Mouse (Mus musculus) embryonic facial prominence, embryonic 15.5 days (tissue): ENCODE results near the gene Elf5. TPM values are rescaled to one million over a fixed set of nuclear protein-coding genes. Genes with fewer than 3 reads are reported as not detected.

ENCODE experiments used
- ATAC-seq: fragments of 200-750 bp; cut with Nextera tagmentation; 2 replicates; pipeline ENCODE4 v1.8.0; 2017; ENCODE audit warnings: low read depth, moderate TSS enrichment; ENCODE audit not compliant: insufficient number of reproducible peaks, low FRiP score, low TSS enrichment
- H3K27ac ChIP-seq: fragments of 300-500 bp; sonication (generic); replicated peaks from 2 replicates; pipeline ENCODE4 v1.5.1; 2015; ENCODE audit warnings: mild to moderate bottlenecking, inconsistent platforms
- H3K27me3 ChIP-seq: fragments of 300-500 bp; sonication (generic); 2 replicates; pipeline ENCODE4 v1.6.1; 2015; ENCODE audit warnings: inconsistent platforms
- H3K36me3 ChIP-seq: fragments of 300-500 bp; sonication (generic); 2 replicates; pipeline ENCODE4 v1.6.1; 2015; ENCODE audit warnings: mild to moderate bottlenecking, inconsistent platforms
- H3K4me1 ChIP-seq: fragments of 300-500 bp; sonication (generic); 2 replicates; pipeline ENCODE4 v1.6.1; 2015; ENCODE audit warnings: inconsistent platforms
- H3K4me2 ChIP-seq: fragments of 300-500 bp; sonication (generic); replicated peaks from 2 replicates; pipeline ENCODE4 v1.6.1; 2015; ENCODE audit warnings: mild to moderate bottlenecking, inconsistent platforms
- H3K4me3 ChIP-seq: fragments of 300-500 bp; sonication (generic); replicated peaks from 2 replicates; pipeline ENCODE4 v1.5.1; 2015; ENCODE audit warnings: mild to moderate bottlenecking, inconsistent platforms
- H3K9ac ChIP-seq: fragments of 300-500 bp; sonication (generic); 2 replicates; pipeline ENCODE4 v1.6.1; 2015; ENCODE audit warnings: inconsistent platforms
- H3K9me3 ChIP-seq: fragments of 300-500 bp; sonication (generic); replicated peaks from 2 replicates; pipeline ENCODE4 v1.6.1; 2016; ENCODE audit warnings: inconsistent platforms
- WGBS: fragments of 180-500 bp; shearing (Covaris S2); methylation state at CpG from one replicate; pipeline ENCODE4 v1.1.7; 2015; 5-methylcytosine and 5-hydroxymethylcytosine counted together
- polyA plus RNA-seq: library from polyadenylated mRNA; unstranded; fragments of >200 nt; fragmentation: Nextera tagmentation; extraction: Ambion mirVana; gene quantifications from 2 replicates; pipeline ENCODE4 v1.2.1, GENCODE M21; 2015

The Elf5 gene
- polyA plus RNA-seq, 1 experiment from 2014 or later: 4.7 TPM

- no peak for ATAC-seq
- Histone ChIP-seq H3K27me3 (no peaks in the 10 kb centered on the region), H3K4me3 (no peak overlapping the region), H3K36me3 (no peaks in the 10 kb centered on the region), H3K9ac (no peak overlapping the region), H3K4me1 (no peaks in the 10 kb centered on the region), H3K27ac (no peak overlapping the region), H3K4me2 (no peak overlapping the region), H3K9me3 (no peaks in the 10 kb centered on the region)
- WGBS: 82% methylated on average over 3 of the region's 3 CpGs
These were observed 328 bp downstream of the Elf5 start for GRCm38 (mm10) chr2:103411816-103412215.

GRCm38 (mm10) chr2:103413381-103413780 lies 1.9 kb downstream of the Elf5 start:
- Histone ChIP-seq H3K27ac (no peak overlapping the region), H3K9me3 (no peaks in the 10 kb centered on the region), H3K4me2 (no peak overlapping the region), H3K27me3 (no peaks in the 10 kb centered on the region), H3K4me1 (no peaks in the 10 kb centered on the region), H3K4me3 (no peak overlapping the region), H3K36me3 (no peaks in the 10 kb centered on the region), H3K9ac (no peak overlapping the region)
- no peak for ATAC-seq
- WGBS: 68% methylated on average over 5 of the region's 5 CpGs

- H3K27ac ChIP-seq: no peak overlapping the region
- no peaks in the 10 kb centered on the region for H3K9me3 ChIP-seq
- no peaks in the 10 kb centered on the region for H3K27me3 ChIP-seq
- no peaks in the 10 kb centered on the region for H3K36me3 ChIP-seq
- H3K9ac ChIP-seq: no peak overlapping the region
- WGBS: 91% methylated on average over 3 of the region's 3 CpGs
- no peak for ATAC-seq
- no peak overlapping the region for H3K4me2 ChIP-seq
- H3K4me1 ChIP-seq: peaks cover 3% of the 10 kb centered on the region; the same call in 1 of the 2 replicates
- no peak overlapping the region for H3K4me3 ChIP-seq
These were observed 4.3 kb downstream of the Elf5 start for GRCm38 (mm10) chr2:103415774-103416173.

GRCm38 (mm10) chr2:103420650-103421507 lies 9.4 kb downstream of the Elf5 start:
- Histone ChIP-seq H3K27ac (no peak overlapping the region), H3K4me2 (no peak overlapping the region), H3K36me3 (no peaks in the 10 kb centered on the region), H3K9me3 (no peaks in the 10 kb centered on the region), H3K9ac (no peak overlapping the region), H3K4me1 (peaks cover 14% of the 10 kb centered on the region), H3K27me3 (no peaks in the 10 kb centered on the region), H3K4me3 (no peak overlapping the region)
- no peak for ATAC-seq
- 49% methylated on average over 15 of the region's 15 CpGs for WGBS

- peak overlapping the region; percentile 12; the same call in 1 of the 2 replicates for H3K9ac ChIP-seq
- no peaks in the 10 kb centered on the region for H3K36me3 ChIP-seq
- H3K27me3 ChIP-seq: no peaks in the 10 kb centered on the region
- WGBS: 45% methylated on average over 12 of the region's 12 CpGs
- H3K4me1 ChIP-seq: peaks cover 14% of the 10 kb centered on the region
- H3K4me2 ChIP-seq: peak overlapping the region; percentile 37
- peak overlapping the region; percentile 48; the same call in 1 of the 2 replicates for H3K27ac ChIP-seq
- peak overlapping the region; percentile 25 for H3K4me3 ChIP-seq
- H3K9me3 ChIP-seq: no peaks in the 10 kb centered on the region
- ATAC-seq: no peak
These were observed 12.4 kb downstream of the Elf5 start for GRCm38 (mm10) chr2:103423884-103424283.

GRCm38 (mm10) chr2:103424349-103425026 lies 13.0 kb downstream of the Elf5 start:
- Histone ChIP-seq H3K4me2 (peak overlapping the region; percentile 37), H3K4me1 (peaks cover 14% of the 10 kb centered on the region), H3K27me3 (no peaks in the 10 kb centered on the region), H3K27ac (peak overlapping the region; percentile 48; the same call in 1 of the 2 replicates), H3K9ac (peak overlapping the region; percentile 12; the same call in 1 of the 2 replicates), H3K4me3 (peak overlapping the region; percentile 25), H3K36me3 (no peaks in the 10 kb centered on the region), H3K9me3 (no peaks in the 10 kb centered on the region)
- WGBS: 17% methylated on average over 12 of the region's 12 CpGs
- 0 out of 2 replicates have a peak, but pooled peaks have one; percentile 16 for ATAC-seq

- Histone ChIP-seq H3K9ac (no peak overlapping the region), H3K36me3 (no peaks in the 10 kb centered on the region), H3K27ac (no peak overlapping the region), H3K27me3 (no peaks in the 10 kb centered on the region), H3K9me3 (no peaks in the 10 kb centered on the region), H3K4me2 (no peak overlapping the region), H3K4me3 (no peak overlapping the region), H3K4me1 (peaks cover 14% of the 10 kb centered on the region)
- 79% methylated on average over 11 of the region's 11 CpGs for WGBS
- ATAC-seq: no peak
These were observed 14.1 kb downstream of the Elf5 start for GRCm38 (mm10) chr2:103425456-103426063.

- Histone ChIP-seq H3K9ac (no peak overlapping the region), H3K36me3 (no peaks in the 10 kb centered on the region), H3K9me3 (no peaks in the 10 kb centered on the region), H3K4me1 (peaks cover 6% of the 10 kb centered on the region), H3K27me3 (no peaks in the 10 kb centered on the region), H3K4me2 (no peak overlapping the region), H3K27ac (no peak overlapping the region), H3K4me3 (no peak overlapping the region)
- WGBS: 86% methylated on average over 3 of the region's 3 CpGs
- ATAC-seq: no peak
These were observed 16.9 kb downstream of the Elf5 start for GRCm38 (mm10) chr2:103428356-103428755.

GRCm38 (mm10) chr2:103430712-103431111 lies 19.2 kb downstream of the Elf5 start:
- H3K4me2 ChIP-seq: no peak overlapping the region
- no peaks in the 10 kb centered on the region for H3K36me3 ChIP-seq
- H3K9ac ChIP-seq: no peak overlapping the region
- H3K27me3 ChIP-seq: no peaks in the 10 kb centered on the region
- H3K9me3 ChIP-seq: no peaks in the 10 kb centered on the region
- ATAC-seq: no peak
- no peaks in the 10 kb centered on the region for H3K4me1 ChIP-seq
- H3K4me3 ChIP-seq: no peak overlapping the region
- WGBS: 48% methylated on average over 1 of the region's 1 CpGs
- H3K27ac ChIP-seq: no peak overlapping the region

GRCm38 (mm10) chr2:103432695-103433275 lies 21.3 kb downstream of the Elf5 start:
- Histone ChIP-seq H3K27ac (no peak overlapping the region), H3K9me3 (no peaks in the 10 kb centered on the region), H3K27me3 (no peaks in the 10 kb centered on the region), H3K4me3 (no peak overlapping the region), H3K9ac (no peak overlapping the region), H3K4me2 (no peak overlapping the region), H3K4me1 (0 out of 2 replicates have a peak, but pooled peaks cover 13% of the 10 kb centered on the region), H3K36me3 (no peaks in the 10 kb centered on the region)
- WGBS: 53% methylated on average over 8 of the region's 8 CpGs
- no peak for ATAC-seq

GRCm38 (mm10) chr2:103435110-103435509 lies 23.6 kb downstream of the Elf5 start:
- Histone ChIP-seq H3K4me2 (no peak overlapping the region), H3K27me3 (no peaks in the 10 kb centered on the region), H3K4me3 (no peak overlapping the region), H3K27ac (no peak overlapping the region), H3K9ac (no peak overlapping the region), H3K36me3 (no peaks in the 10 kb centered on the region), H3K9me3 (no peaks in the 10 kb centered on the region), H3K4me1 (0 out of 2 replicates have a peak, but pooled peaks cover 20% of the 10 kb centered on the region)
- ATAC-seq: no peak
- WGBS: 77% methylated on average over 2 of the region's 2 CpGs
